Mouse (Mus musculus): ENCODE data around the gene Fbxo27. TPM values are rescaled to one million over a fixed set of nuclear protein-coding genes. Genes with fewer than 3 reads are reported as not detected.

Fbxo27 gene
- total and polyA plus RNA-seq, 3 experiments = not detected

GRCm38 (mm10) chr7:28651157-28651556 is 41.5 kb upstream of the Fbxo27 start:
- Histone ChIP-seq H3K79me2 (replicated peaks; ENCODE audit: control insufficient read depth, extremely low read depth, insufficient read depth, poor library complexity, severe bottlenecking) (no peaks in the 10 kb centered on the region), H3K4me3 (replicated peaks in 1 of 3; ENCODE audit: low read depth in 2 of 3, low read length in 2 of 3, poor library complexity in 1 of 3) (no peak overlapping the region), H3K27me3 (replicated peaks) (peaks cover 4% of the 10 kb centered on the region), H3K9ac (ENCODE audit: insufficient read depth, low read depth) (no peak overlapping the region), H3K27ac (ENCODE audit: insufficient read depth, low read depth) (no peak overlapping the region), H3K9me3 (replicated peaks; ENCODE audit: low read length) (peaks cover 2% of the 10 kb centered on the region), H3K4me1 (ENCODE audit: control insufficient read depth in 1 of 2, insufficient read depth in 2 of 2) (no peaks in the 10 kb centered on the region; a peak in 1 of 4 replicates), H3K4me2 (ENCODE audit: insufficient read depth, low read depth, poor library complexity, severe bottlenecking) (no peak overlapping the region), H3K36me3 (replicated peaks in 1 of 2; ENCODE audit: control insufficient read depth in 1 of 2, insufficient read depth in 1 of 2, low read length in 1 of 2) (no peaks in the 10 kb centered on the region)
- no peak for DNase-seq (ENCODE audit: extremely low read depth)
- peak; percentile 35 to 36; a peak in 2 of 4 replicates for TF ChIP-seq CTCF (conservative IDR thresholded peaks at IDR 0.05 in 1 of 2, IDR thresholded peaks at IDR 0.05 in 1 of 2; ENCODE audit: low read depth in 2 of 2, low read length in 2 of 2)
- TF ChIP-seq ZMIZ1 (IDR thresholded peaks at IDR 0.05; ENCODE audit: low read depth, low read length) = no peak
- TF ChIP-seq SIN3A (IDR thresholded peaks at IDR 0.05; ENCODE audit: low read length) = no peak
- TF ChIP-seq POLR2AphosphoS2 (IDR thresholded peaks at IDR 0.05; ENCODE audit: low read depth, low read length) = no peak
- TF ChIP-seq E2F4 (IDR thresholded peaks at IDR 0.05; ENCODE audit: insufficient replicate concordance, low read depth, low read length) = no peak
- TF ChIP-seq RAD21 (IDR thresholded peaks at IDR 0.05; ENCODE audit: low read depth, low read length) = peak; percentile 17
- no peak for TF ChIP-seq ZKSCAN1 (IDR thresholded peaks at IDR 0.05; ENCODE audit: borderline replicate concordance, low read depth, low read length)
- no peak for TF ChIP-seq ELF1 (IDR thresholded peaks at IDR 0.05; ENCODE audit: low read depth, low read length)
- TF ChIP-seq MYC (IDR thresholded peaks at IDR 0.05; ENCODE audit: low read depth, low read length) = no peak
- dilution Hi-C loops (cut with MboI; ENCODE audit: extremely low pct_ligation_motif_present, extremely low pct_unique_long_range_greater_than_20kb, low sequenced_read_pairs) (no loop called here), in situ Hi-C loops (cut with MboI; ENCODE audit: low pct_ligation_motif_present, low pct_unique_long_range_greater_than_20kb, low sequenced_read_pairs) (no loop called here)

DNA sequence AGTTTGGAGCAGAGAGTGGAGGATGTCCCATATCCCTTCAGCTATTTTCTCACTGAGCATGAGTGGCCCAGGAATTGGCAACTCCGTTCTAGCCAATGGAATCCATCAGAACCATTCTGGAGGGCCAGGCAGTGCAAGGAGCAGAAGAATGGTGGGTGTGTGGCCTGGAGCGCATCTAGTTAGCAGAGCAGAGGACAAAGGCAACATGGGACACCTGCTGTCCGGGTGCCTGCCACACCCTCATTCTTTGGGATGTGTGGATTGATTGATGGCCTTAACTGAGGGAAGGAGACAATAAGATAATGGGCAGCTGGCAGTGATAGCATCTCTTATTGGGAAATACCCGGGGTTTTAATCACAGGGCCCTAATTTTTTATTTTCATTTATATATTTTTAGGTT is 36.2 kb upstream of the Fbxo27 start:
- no peak for TF ChIP-seq USF1 (IDR thresholded peaks at IDR 0.05; ENCODE audit: low read depth, low read length)
- no peak for TF ChIP-seq POLR2AphosphoS2 (IDR thresholded peaks at IDR 0.05; ENCODE audit: low read depth, low read length)
- TF ChIP-seq E2F4 (IDR thresholded peaks at IDR 0.05; ENCODE audit: insufficient replicate concordance, low read depth, low read length) = no peak
- TF ChIP-seq GABPA (IDR thresholded peaks at IDR 0.05; ENCODE audit: insufficient replicate concordance, low read depth, low read length) = no peak
- TF ChIP-seq CHD2 (IDR thresholded peaks at IDR 0.05; ENCODE audit: low read length) = no peak
- no peak for TF ChIP-seq PAX5 (IDR thresholded peaks at IDR 0.05; ENCODE audit: low read length)
- no peak for TF ChIP-seq HCFC1 (IDR thresholded peaks at IDR 0.05; ENCODE audit: low read depth, low read length)
- TF ChIP-seq RAD21 (IDR thresholded peaks at IDR 0.05; ENCODE audit: low read depth, low read length) = no peak
- TF ChIP-seq ZMIZ1 (IDR thresholded peaks at IDR 0.05; ENCODE audit: low read depth, low read length) = no peak
- no peak for TF ChIP-seq ELF1 (IDR thresholded peaks at IDR 0.05; ENCODE audit: low read depth, low read length)
- no peak for TF ChIP-seq MAFK (IDR thresholded peaks at IDR 0.05; ENCODE audit: insufficient replicate concordance, low read length)
- TF ChIP-seq ZNF384 (IDR thresholded peaks at IDR 0.05; ENCODE audit: low read depth, low read length) = no peak
- TF ChIP-seq MAZ (IDR thresholded peaks at IDR 0.05; ENCODE audit: low read depth, low read length) = no peak
- no peak for TF ChIP-seq ETS1 (conservative IDR thresholded peaks at IDR 0.05; ENCODE audit: low read depth, low read length)
- no peak for TF ChIP-seq MAX (IDR thresholded peaks at IDR 0.05; ENCODE audit: low read length)
- no peak for TF ChIP-seq JUND (conservative IDR thresholded peaks at IDR 0.05; ENCODE audit: low read depth, low read length)
- TF ChIP-seq MXI1 (IDR thresholded peaks at IDR 0.05; ENCODE audit: low read depth, low read length) = no peak
- no peak for TF ChIP-seq RCOR1 (conservative IDR thresholded peaks at IDR 0.05; ENCODE audit: low read depth, low read length)
- TF ChIP-seq SMC3 (IDR thresholded peaks at IDR 0.05; ENCODE audit: low read depth, low read length) = no peak
- no peak for TF ChIP-seq KAT2A (IDR thresholded peaks at IDR 0.05; ENCODE audit: insufficient replicate concordance, low read length)
- DNase-seq (ENCODE audit: extremely low read depth) = no peak
- Histone ChIP-seq H3K27me3 (replicated peaks) (peaks cover 8% of the 10 kb centered on the region), H3K9ac (ENCODE audit: insufficient read depth, low read depth) (no peak overlapping the region), H3K79me2 (replicated peaks; ENCODE audit: control insufficient read depth, extremely low read depth, insufficient read depth, poor library complexity, severe bottlenecking) (no peaks in the 10 kb centered on the region), H3K36me3 (replicated peaks in 1 of 2; ENCODE audit: control insufficient read depth in 1 of 2, insufficient read depth in 1 of 2, low read length in 1 of 2) (no peaks in the 10 kb centered on the region), H3K27ac (ENCODE audit: insufficient read depth, low read depth) (no peak overlapping the region), H3K4me2 (ENCODE audit: insufficient read depth, low read depth, poor library complexity, severe bottlenecking) (no peak overlapping the region), H3K4me3 (replicated peaks in 1 of 3; ENCODE audit: low read depth in 2 of 3, low read length in 2 of 3, poor library complexity in 1 of 3) (no peak overlapping the region), H3K9me3 (replicated peaks; ENCODE audit: low read length) (peaks cover under 1% of the 10 kb centered on the region), H3K4me1 (ENCODE audit: control insufficient read depth in 1 of 2, insufficient read depth in 2 of 2) (no peaks in the 10 kb centered on the region)
- in situ Hi-C loops (cut with MboI; ENCODE audit: low pct_ligation_motif_present, low pct_unique_long_range_greater_than_20kb, low sequenced_read_pairs) = no loop called here
- dilution Hi-C loops (cut with MboI; ENCODE audit: extremely low pct_ligation_motif_present, extremely low pct_unique_long_range_greater_than_20kb, low sequenced_read_pairs) = no loop called here
